Mouse (Mus musculus): ENCODE data around the gene Sap30l.
"Not testable (repeated sequence)": the region's sequence is repeated elsewhere in the genome, so short reads cannot be mapped to it uniquely, and the experiment has no call there.

The Sap30l gene

GRCm38 (mm10) chr11:57800266-57800951 lies 1.0 kb upstream of the Sap30l start:
- no peak for DNase-seq

GRCm38 (mm10) chr11:57801766-57802510 lies 501 bp downstream of the Sap30l start:
- DNase-seq = no peak

- DNase-seq = no peak
Observed at GRCm38 (mm10) chr11:57802511-57802870, 1.1 kb downstream of the Sap30l start.

- no peak for DNase-seq
Observed at GRCm38 (mm10) chr11:57805047-57805446, 3.6 kb downstream of the Sap30l start.

- no peak for DNase-seq
Observed at GRCm38 (mm10) chr11:57809017-57809731, 7.7 kb downstream of the Sap30l start.

GRCm38 (mm10) chr11:57809732-57810098 lies 8.3 kb downstream of the Sap30l start:
- DNase-seq = no peak

- no peak for DNase-seq
Observed at GRCm38 (mm10) chr11:57811006-57811405, 9.6 kb downstream of the Sap30l start.

GRCm38 (mm10) chr11:57812212-57812611 lies 10.8 kb downstream of the Sap30l start:
- no peak for DNase-seq

- no peak for DNase-seq
Observed at GRCm38 (mm10) chr11:57813641-57814040, 12.2 kb downstream of the Sap30l start.

GRCm38 (mm10) chr11:57818189-57818588 lies 16.8 kb downstream of the Sap30l start:
- DNase-seq = no peak

GRCm38 (mm10) chr11:57819999-57820581 lies 18.7 kb downstream of the Sap30l start:
- DNase-seq = peak; percentile 61

- not testable (repeated sequence) for DNase-seq
Observed at GRCm38 (mm10) chr11:57823159-57823558, 21.7 kb downstream of the Sap30l start.

GRCm38 (mm10) chr11:57823714-57824113 lies 22.3 kb downstream of the Sap30l start:
- DNase-seq = no peak

- DNase-seq = not testable (repeated sequence)
Observed at GRCm38 (mm10) chr11:57825234-57825633, 23.8 kb downstream of the Sap30l start.

GRCm38 (mm10) chr11:57827048-57827914 lies 25.8 kb downstream of the Sap30l start:
- no peak for DNase-seq

GRCm38 (mm10) chr11:57827915-57828545 lies 26.6 kb downstream of the Sap30l start:
- DNase-seq = no peak

GRCm38 (mm10) chr11:57828955-57829870 lies 27.8 kb downstream of the Sap30l start:
- DNase-seq = no peak

GRCm38 (mm10) chr11:57829871-57830775 lies 28.7 kb downstream of the Sap30l start:
- no peak for DNase-seq

GRCm38 (mm10) chr11:57831281-57831781 lies 29.9 kb downstream of the Sap30l start:
- DNase-seq = no peak

All from layer of hippocampus, adult 9-11 months (tissue).